Mouse (Mus musculus) embryonic facial prominence, embryonic 14.5 days (tissue): ENCODE measurements around the gene Copz1. TPM values are rescaled to one million over a fixed set of nuclear protein-coding genes. Genes with fewer than 3 reads are reported as not detected.
A peak's percentile ranks its signal among the peaks of the same experiment; 100 is the strongest.

Experiments used
- ATAC-seq: fragments of 200-750 bp; cut with Nextera tagmentation; 2 replicates; pipeline ENCODE4 v1.8.0; 2017; ENCODE audit warnings: low read depth, moderate number of reproducible peaks, moderate TSS enrichment
- DNase-seq: peaks from one replicate; pipeline ENCODE4 v3.0.0-alpha.2; 2015; ENCODE audit warnings: low spot score
- H3K27ac ChIP-seq: fragments of 300-500 bp; sonication (generic); replicated peaks from 2 replicates; pipeline ENCODE4 v1.5.1; 2014; ENCODE audit warnings: low read depth, mild to moderate bottlenecking, low read length, moderate library complexity
- H3K27me3 ChIP-seq: fragments of 300-500 bp; sonication (generic); replicated peaks from 2 replicates; pipeline ENCODE4 v1.6.1; 2014; ENCODE audit warnings: low read length; ENCODE audit not compliant: control insufficient read depth, insufficient read depth
- H3K36me3 ChIP-seq: fragments of 300-500 bp; sonication (generic); 2 replicates; pipeline ENCODE4 v1.6.1; 2014; ENCODE audit warnings: low read length, mixed read lengths; ENCODE audit not compliant: control insufficient read depth, insufficient read depth
- H3K4me1 ChIP-seq: fragments of 300-500 bp; sonication (generic); 2 replicates; pipeline ENCODE4 v1.6.1; 2014; ENCODE audit warnings: antibody characterized with exemption, low read length; ENCODE audit not compliant: control insufficient read depth, insufficient read depth
- H3K4me2 ChIP-seq: fragments of 300-500 bp; sonication (generic); 2 replicates; pipeline ENCODE4 v1.6.1; 2014; ENCODE audit warnings: low read depth, mild to moderate bottlenecking, low read length, moderate library complexity, mixed read lengths
- H3K4me3 ChIP-seq: fragments of 300-500 bp; sonication (generic); 2 replicates; pipeline ENCODE4 v1.5.1; 2014; ENCODE audit warnings: low read depth, mild to moderate bottlenecking, low read length
- H3K9ac ChIP-seq: fragments of 300-500 bp; sonication (generic); 2 replicates; pipeline ENCODE4 v1.6.1; 2014; ENCODE audit warnings: low read depth, mild to moderate bottlenecking, low read length, moderate library complexity, mixed read lengths
- H3K9me3 ChIP-seq: fragments of 300-500 bp; sonication (generic); 2 replicates; pipeline ENCODE4 v1.6.1; 2016; ENCODE audit warnings: low read length; ENCODE audit not compliant: control insufficient read depth
- WGBS: fragments of 180-500 bp; shearing (Covaris S2); extraction: QIAGEN DNeasy Blood & Tissue Kit; methylation state at CpG from one replicate; pipeline ENCODE4 v1.1.7; 2014; 5-methylcytosine and 5-hydroxymethylcytosine counted together
- polyA plus RNA-seq: library from polyadenylated mRNA; unstranded; fragments of >200 nt; fragmentation: Nextera tagmentation; extraction: Ambion mirVana; gene quantifications from 2 replicates; pipeline ENCODE4 v1.2.1, GENCODE M21; 2014

Gene Copz1
- polyA plus RNA-seq, 1 experiment from 2014 or later: 274 TPM

DNA sequence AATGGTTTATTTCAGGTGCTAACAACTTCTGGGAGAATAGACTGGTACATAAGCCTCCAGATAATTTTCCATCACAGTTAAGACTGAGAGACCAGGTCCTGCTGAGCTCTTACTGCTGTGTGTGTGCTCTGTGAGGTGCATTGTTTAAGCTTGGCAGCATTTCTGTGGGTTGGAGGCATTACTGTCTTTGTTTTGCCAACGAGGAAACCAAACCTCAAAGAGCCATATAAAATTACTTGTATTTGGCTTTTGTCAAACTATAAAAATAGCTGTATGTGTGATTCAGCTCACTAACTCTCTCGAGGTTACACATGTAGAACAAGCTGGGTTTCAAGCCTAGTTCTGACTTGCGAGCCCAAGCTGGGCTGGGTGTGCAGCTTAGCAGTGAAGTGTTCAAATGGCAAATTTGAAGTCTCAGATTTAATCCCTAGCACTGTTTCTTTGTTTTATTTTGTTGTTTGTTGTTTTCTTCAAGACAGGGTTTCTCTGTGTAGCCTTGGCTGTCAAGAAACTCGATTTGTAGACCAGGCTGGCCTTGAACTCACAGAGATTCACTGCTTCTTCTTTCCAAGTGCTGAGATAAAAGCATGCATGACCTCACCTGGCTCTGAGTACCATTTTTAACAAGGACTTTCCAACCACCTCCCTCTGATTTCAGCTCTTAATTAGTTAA is 20.3 kb downstream of the Copz1 start:
- peak; percentile 75 for DNase-seq
- Histone ChIP-seq H3K4me1 (peaks cover 24% of the 10 kb centered on the region), H3K36me3 (peaks cover 66% of the 10 kb centered on the region), H3K27me3 (no peaks in the 10 kb centered on the region), H3K9me3 (no peaks in the 10 kb centered on the region), H3K4me2 (no peak overlapping the region), H3K9ac (no peak overlapping the region), H3K27ac (peak overlapping the region; percentile 24; the same call in 1 of the 2 replicates), H3K4me3 (no peak overlapping the region)
- WGBS: 63% methylated on average over 4 of the region's 4 CpGs
- peak; percentile 67; the same call in 1 of the 2 replicates for ATAC-seq

GRCm38 (mm10) chr15:103293375-103293774 is 20.9 kb downstream of the Copz1 start:
- Histone ChIP-seq H3K9ac (no peak overlapping the region), H3K27ac (0 out of 2 replicates have a peak overlapping the region, but pooled peaks have one; percentile 24), H3K27me3 (no peaks in the 10 kb centered on the region), H3K9me3 (no peaks in the 10 kb centered on the region), H3K4me1 (peaks cover 29% of the 10 kb centered on the region), H3K4me3 (no peak overlapping the region), H3K36me3 (peaks cover 69% of the 10 kb centered on the region), H3K4me2 (no peak overlapping the region)
- no peak for ATAC-seq
- 93% methylated on average over 2 of the region's 2 CpGs for WGBS
- DNase-seq: no peak

DNA sequence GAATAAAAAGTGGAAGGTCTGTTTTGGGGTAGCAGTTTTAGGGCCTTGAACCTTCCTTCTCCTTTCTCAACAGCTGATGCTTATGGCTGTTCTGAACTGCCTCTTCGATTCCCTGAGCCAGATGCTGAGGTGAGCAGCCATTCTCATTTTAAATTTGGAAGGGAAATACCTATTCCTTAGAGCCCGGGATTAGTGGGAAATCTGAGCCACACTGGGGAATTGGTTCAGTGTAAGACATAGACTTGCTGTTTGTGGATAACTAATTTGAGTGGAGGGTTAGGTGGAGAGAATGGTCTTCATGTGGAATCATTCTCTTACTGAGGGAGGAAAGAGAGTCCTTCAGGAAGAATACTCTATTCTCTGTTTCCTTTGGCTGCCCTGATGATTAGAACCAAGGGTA is 22.1 kb downstream of the Copz1 start:
- H3K4me1 ChIP-seq: peaks cover 42% of the 10 kb centered on the region
- peak overlapping the region; percentile 59; the same call in 1 of the 2 replicates for H3K27ac ChIP-seq
- H3K4me2 ChIP-seq: no peak overlapping the region

DNA sequence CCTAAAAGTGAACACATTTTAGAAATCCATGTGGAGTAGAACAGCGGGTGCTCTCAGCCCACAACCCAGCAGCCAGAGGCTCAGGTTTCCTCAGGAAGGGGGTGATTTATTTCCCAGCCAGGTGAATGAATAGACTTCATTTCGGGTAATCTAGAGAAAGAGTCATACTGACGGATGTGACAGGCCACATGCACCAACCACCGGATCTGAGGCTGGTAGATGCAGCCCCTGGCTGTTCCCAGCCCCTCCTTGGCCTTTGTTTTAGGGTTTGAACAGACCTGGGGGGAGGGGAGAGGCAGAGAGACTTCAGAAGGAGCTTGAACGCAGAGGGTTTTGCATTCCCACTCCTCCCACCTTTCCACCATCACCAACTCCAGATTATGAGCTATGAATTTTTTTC is 23.3 kb downstream of the Copz1 start:
- Histone ChIP-seq H3K4me1 (peaks cover 54% of the 10 kb centered on the region), H3K27ac (peak overlapping the region; percentile 59), H3K27me3 (no peaks in the 10 kb centered on the region), H3K36me3 (peaks cover 68% of the 10 kb centered on the region), H3K9me3 (no peaks in the 10 kb centered on the region), H3K4me3 (no peak overlapping the region), H3K9ac (no peak overlapping the region), H3K4me2 (no peak overlapping the region)
- peak; percentile 62 for DNase-seq
- peak; percentile 3; the same call in 1 of the 2 replicates for ATAC-seq
- 4% methylated on average over 5 of the region's 5 CpGs for WGBS

More for the DNA sequence above, 22.1 kb downstream of the Copz1 start:
- H3K4me3 ChIP-seq: no peak overlapping the region
- no peak overlapping the region for H3K9ac ChIP-seq
- H3K27me3 ChIP-seq: no peaks in the 10 kb centered on the region
- H3K36me3 ChIP-seq: peaks cover 76% of the 10 kb centered on the region
- 23% methylated on average over 2 of the region's 2 CpGs for WGBS
- DNase-seq: peak; percentile 79
- no peaks in the 10 kb centered on the region for H3K9me3 ChIP-seq
- no peak; the same call in 1 of the 2 replicates for ATAC-seq

DNA sequence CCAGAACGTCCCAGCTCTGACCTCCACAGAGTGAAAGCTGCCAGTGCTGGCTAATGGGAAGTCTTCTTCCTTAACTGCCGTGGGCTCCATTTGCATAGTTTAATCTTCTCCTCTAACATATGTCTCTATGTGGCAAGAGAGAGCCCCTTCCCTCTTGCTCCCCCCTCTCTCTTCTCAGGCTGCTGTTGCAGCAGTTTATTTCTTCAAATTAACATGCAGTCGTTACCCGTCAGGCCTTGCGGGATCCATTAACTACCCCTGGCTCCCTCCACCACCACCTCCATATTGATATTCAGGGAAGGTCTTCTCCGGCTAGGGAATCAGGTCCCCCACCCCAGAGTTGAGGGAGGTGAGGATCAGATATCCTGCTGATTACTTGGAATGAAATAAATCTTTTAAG is 24.8 kb downstream of the Copz1 start:
- 39% methylated on average over 6 of the region's 6 CpGs for WGBS

DNA sequence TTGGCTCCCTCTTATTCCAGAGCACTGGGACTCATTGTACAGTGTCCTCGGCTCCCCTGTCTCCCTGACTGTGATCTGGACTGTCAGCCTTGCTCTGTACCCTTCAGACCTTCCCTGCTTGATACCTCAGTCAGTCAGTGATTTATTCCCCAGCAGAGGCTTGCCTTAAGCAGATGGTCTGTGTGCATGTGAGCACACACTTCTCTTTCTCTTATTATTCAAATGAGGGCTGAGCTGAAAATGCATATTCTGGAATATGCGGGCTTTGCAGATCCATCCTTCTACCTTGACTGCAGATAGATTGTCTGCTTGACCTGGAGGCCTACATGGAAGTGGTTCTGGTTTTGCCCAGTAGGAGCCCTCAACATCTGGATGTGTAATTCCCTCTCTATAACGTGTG is 25.5 kb downstream of the Copz1 start:
- Histone ChIP-seq H3K27ac (peak overlapping the region; percentile 94), H3K36me3 (peaks cover 46% of the 10 kb centered on the region), H3K27me3 (no peaks in the 10 kb centered on the region), H3K4me3 (no peak overlapping the region), H3K4me1 (peaks cover 75% of the 10 kb centered on the region), H3K9ac (no peak overlapping the region), H3K4me2 (no peak overlapping the region), H3K9me3 (no peaks in the 10 kb centered on the region)
- ATAC-seq: no peak
- WGBS: 66% methylated on average over 3 of the region's 3 CpGs
- DNase-seq: no peak

More for the DNA sequence above, 24.8 kb downstream of the Copz1 start:
- no peak overlapping the region for H3K4me3 ChIP-seq
- no peak overlapping the region for H3K4me2 ChIP-seq
- no peaks in the 10 kb centered on the region for H3K9me3 ChIP-seq
- peak overlapping the region; percentile 94; the same call in 1 of the 2 replicates for H3K27ac ChIP-seq
- DNase-seq (no peak), ATAC-seq (no peak)
- H3K27me3 ChIP-seq: no peaks in the 10 kb centered on the region
- peaks cover 54% of the 10 kb centered on the region for H3K36me3 ChIP-seq
- H3K9ac ChIP-seq: no peak overlapping the region
- peaks cover 68% of the 10 kb centered on the region for H3K4me1 ChIP-seq

- Histone ChIP-seq H3K36me3 (peaks cover 37% of the 10 kb centered on the region), H3K9me3 (no peaks in the 10 kb centered on the region), H3K9ac (peak overlapping the region; percentile 51; the same call in 1 of the 2 replicates), H3K27me3 (no peaks in the 10 kb centered on the region), H3K27ac (peak overlapping the region; percentile 94), H3K4me3 (no peak overlapping the region), H3K4me2 (no peak overlapping the region), H3K4me1 (peaks cover 85% of the 10 kb centered on the region)
- DNase-seq: no peak
- WGBS: 65% methylated on average over 5 of the region's 5 CpGs
- no peak for ATAC-seq
Observed at GRCm38 (mm10) chr15:103298861-103299616, 26.5 kb downstream of the Copz1 start.

- DNase-seq (no peak), ATAC-seq (no peak)
- Histone ChIP-seq H3K4me1 (peaks cover 91% of the 10 kb centered on the region), H3K9ac (peak overlapping the region; percentile 51; the same call in 1 of the 2 replicates), H3K9me3 (no peaks in the 10 kb centered on the region), H3K27me3 (no peaks in the 10 kb centered on the region), H3K36me3 (peaks cover 37% of the 10 kb centered on the region), H3K4me2 (peak overlapping the region; percentile 42), H3K27ac (peak overlapping the region; percentile 94), H3K4me3 (no peak overlapping the region)
- 29% methylated on average over 8 of the region's 8 CpGs for WGBS
Observed at GRCm38 (mm10) chr15:103299644-103300043, 27.1 kb downstream of the Copz1 start.
